Mouse (Mus musculus) embryonic fibroblast, embryonic 13.5 days (primary cell): ENCODE measurements at regions not wholly inside any gene's neighbourhood (a gene's known extent, or its start where the extent isn't known, plus 50 kb on each side); places are given as distances from the start of the nearest gene placed in this dataset.

Experiments used
- CTCF ChIP-seq: IDR thresholded peaks from 2 replicates; pipeline ENCODE4 v1.5.1; 2011; ENCODE audit warnings: mild to moderate bottlenecking, control low read depth, low read length, moderate library complexity, borderline replicate concordance; ENCODE audit not compliant: insufficient read depth
- POLR2A ChIP-seq: IDR thresholded peaks from 2 replicates; pipeline ENCODE4 v1.6.1; 2011; ENCODE audit warnings: low read depth, mild to moderate bottlenecking, control low read depth, low read length, moderate library complexity

- TF ChIP-seq POLR2A: no peak
- TF ChIP-seq CTCF: no peak
Observed at GRCm38 (mm10) chr19:55999409-55999808, 257.8 kb downstream of the Tcf7l2 start.
